Mouse (Mus musculus) heart, embryonic 11.5 days (tissue): Measurements from ENCODE around the gene Cutal. TPM values are rescaled to one million over a fixed set of nuclear protein-coding genes. Genes with fewer than 3 reads are reported as not detected.

Source experiments
- ATAC-seq: fragments of 200-750 bp; cut with Nextera tagmentation; replicated peaks from 2 replicates; pipeline ENCODE4 v1.8.0; 2017; ENCODE audit warnings: moderate library complexity; ENCODE audit not compliant: insufficient number of reproducible peaks, low FRiP score, low TSS enrichment
- H3K27ac ChIP-seq: fragments of 300-500 bp; sonication (generic); 2 replicates; pipeline ENCODE4 v1.5.1; 2014; ENCODE audit warnings: mild to moderate bottlenecking, low read depth, low read length
- H3K27me3 ChIP-seq: fragments of 300-500 bp; sonication (generic); 2 replicates; pipeline ENCODE4 v1.6.1; 2014; ENCODE audit warnings: mild to moderate bottlenecking, low read length, mixed read lengths; ENCODE audit not compliant: control insufficient read depth, insufficient read depth
- H3K36me3 ChIP-seq: fragments of 300-500 bp; sonication (generic); 2 replicates; pipeline ENCODE4 v1.6.1; 2014; ENCODE audit warnings: mild to moderate bottlenecking, low read length, moderate library complexity, mixed read lengths; ENCODE audit not compliant: control insufficient read depth, insufficient read depth
- H3K4me1 ChIP-seq: fragments of 300-500 bp; sonication (generic); 2 replicates; pipeline ENCODE4 v1.6.1; 2014; ENCODE audit warnings: low read length; ENCODE audit not compliant: control insufficient read depth, insufficient read depth
- H3K4me2 ChIP-seq: fragments of 300-500 bp; sonication (generic); 2 replicates; pipeline ENCODE4 v1.6.1; 2014; ENCODE audit warnings: mild to moderate bottlenecking, moderate library complexity
- H3K4me3 ChIP-seq: fragments of 300-500 bp; sonication (generic); 2 replicates; pipeline ENCODE4 v1.5.1; 2014; ENCODE audit warnings: low read depth, low read length
- H3K9ac ChIP-seq: fragments of 300-500 bp; sonication (generic); 2 replicates; pipeline ENCODE4 v1.6.1; 2014; ENCODE audit warnings: mild to moderate bottlenecking, low read depth, low read length, moderate library complexity
- H3K9me3 ChIP-seq: fragments of 300-500 bp; sonication (generic); replicated peaks from 2 replicates; pipeline ENCODE4 v1.6.1; 2016; ENCODE audit warnings: low read length; ENCODE audit not compliant: control insufficient read depth
- WGBS: fragments of 180-500 bp; shearing (Covaris S2); extraction: QIAGEN DNeasy Blood & Tissue Kit; methylation state at CpG from one replicate; pipeline ENCODE4 v1.1.7; 2014; ENCODE audit not compliant: insufficient replicate concordance; 5-methylcytosine and 5-hydroxymethylcytosine counted together
- polyA plus RNA-seq: library from polyadenylated mRNA; unstranded; fragments of >200 nt; fragmentation: Nextera tagmentation; extraction: Ambion mirVana; gene quantifications from 2 replicates; pipeline ENCODE4 v1.2.1, GENCODE M21; 2014

Gene Cutal
- polyA plus RNA-seq, 1 experiment from 2014 or later = 0.14 TPM

- WGBS = 69% methylated on average over 5 of the region's 5 CpGs
- H3K4me3 ChIP-seq = no peak overlapping the region
- H3K27ac ChIP-seq = no peak overlapping the region
- H3K9me3 ChIP-seq = no peaks in the 10 kb centered on the region
- 0 out of 2 replicates have a peak, but pooled peaks cover 3% of the 10 kb centered on the region for H3K27me3 ChIP-seq
- H3K4me2 ChIP-seq = no peak overlapping the region
- no peak overlapping the region for H3K9ac ChIP-seq
- no peak for ATAC-seq
- H3K36me3 ChIP-seq = no peaks in the 10 kb centered on the region
- H3K4me1 ChIP-seq = peaks cover 5% of the 10 kb centered on the region; the same call in 1 of the 2 replicates
Measured at GRCm38 (mm10) chr2:34940246-34940645, 66.0 kb downstream of the Cutal start.

- no peaks in the 10 kb centered on the region for H3K9me3 ChIP-seq
- no peak overlapping the region for H3K9ac ChIP-seq
- 60% methylated on average over 11 of the region's 11 CpGs for WGBS
- H3K4me2 ChIP-seq = no peak overlapping the region
- no peak overlapping the region for H3K27ac ChIP-seq
- H3K4me3 ChIP-seq = no peak overlapping the region
- peaks cover 5% of the 10 kb centered on the region; the same call in 1 of the 2 replicates for H3K4me1 ChIP-seq
- H3K36me3 ChIP-seq = no peaks in the 10 kb centered on the region
- H3K27me3 ChIP-seq = 0 out of 2 replicates have a peak, but pooled peaks cover 3% of the 10 kb centered on the region
- ATAC-seq = no peak
Measured at GRCm38 (mm10) chr2:34941061-34941675, 67.0 kb downstream of the Cutal start.

Other genes with a start within 250 kb of the Cutal start
- 65.0 and 70.8 TPM in 2 replicates for gene Gapvd1, start 119.2 kb upstream of the Cutal start, polyA plus RNA-seq
- gene Hspa5, start 102.4 kb upstream of the Cutal start, polyA plus RNA-seq = 931 and 1,133 TPM in 2 replicates
- 29.2 and 29.7 TPM in 2 replicates for gene Rabepk, start 74.5 kb upstream of the Cutal start, polyA plus RNA-seq
- 46.9 and 61.2 TPM in 2 replicates for gene Fbxw2, start 48.1 kb upstream of the Cutal start, polyA plus RNA-seq
- gene Gm34653, start 41.4 kb upstream of the Cutal start, polyA plus RNA-seq = not detected in 2 replicates
- gene Psmd5, start 572 bp downstream of the Cutal start, polyA plus RNA-seq = 68.0 and 71.6 TPM in 2 replicates
- 2.7 and 5.3 TPM in 2 replicates for gene Phf19, start 39.6 kb downstream of the Cutal start, polyA plus RNA-seq
- gene Traf1, start 87.4 kb downstream of the Cutal start, polyA plus RNA-seq = 0.65 and 1.3 TPM in 2 replicates
- 0.17 TPM in 1 of 2 replicates, not detected in the other for gene Hc, start 187.0 kb downstream of the Cutal start, polyA plus RNA-seq
- 0.34 and 0.99 TPM in 2 replicates for gene AI182371, start 227.1 kb downstream of the Cutal start, polyA plus RNA-seq
- gene Cntrl, start 235.1 kb downstream of the Cutal start, polyA plus RNA-seq = 18.9 and 23.0 TPM in 2 replicates